Mouse (Mus musculus): ENCODE measurements around the gene Stx2.

The Stx2 gene

DNA sequence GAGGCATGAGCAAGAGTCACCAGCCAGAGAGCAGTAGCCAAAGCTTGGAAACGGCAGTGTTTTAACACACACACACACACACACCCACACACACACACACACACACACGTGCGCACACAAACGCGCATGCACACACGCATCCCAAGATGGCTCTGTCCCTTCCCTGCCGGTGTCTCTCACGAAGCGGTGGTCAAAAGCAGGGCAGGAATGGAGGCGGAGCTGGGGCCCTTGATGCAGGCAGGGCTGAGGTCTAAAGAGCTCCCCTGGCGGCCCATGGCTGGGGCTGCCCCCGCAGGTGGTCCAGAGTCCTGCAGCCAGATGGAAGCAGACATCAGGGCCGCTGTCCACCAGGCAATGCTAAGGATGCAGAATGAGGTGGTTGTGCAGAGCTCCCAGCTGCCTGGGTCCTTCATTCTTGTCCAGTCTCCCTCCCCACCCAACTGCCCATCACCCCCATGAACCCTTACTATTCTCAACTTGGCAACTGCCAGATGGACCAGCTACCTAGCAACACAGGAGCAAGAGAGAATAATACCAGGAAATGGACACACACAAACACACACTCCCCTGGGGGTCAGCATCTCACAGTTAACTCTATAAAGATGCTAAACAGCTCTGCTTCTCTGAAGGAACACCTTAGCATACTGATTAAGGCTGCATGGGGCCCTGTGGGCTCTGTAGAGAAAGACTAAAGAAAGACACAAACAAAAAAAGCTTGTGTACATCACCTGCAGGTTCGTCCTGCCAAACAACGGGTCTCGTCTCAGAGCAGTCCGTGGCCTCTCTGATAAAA is 54.9 kb downstream of the Stx2 start, which contains the start of gene Rimbp2:
Gene Rimbp2 (minus strand): TSS at position 209 of the 793 bp plus-strand sequence.
- DNase-seq (ENCODE audit: low read depth, low spot score) = no peak

DNA sequence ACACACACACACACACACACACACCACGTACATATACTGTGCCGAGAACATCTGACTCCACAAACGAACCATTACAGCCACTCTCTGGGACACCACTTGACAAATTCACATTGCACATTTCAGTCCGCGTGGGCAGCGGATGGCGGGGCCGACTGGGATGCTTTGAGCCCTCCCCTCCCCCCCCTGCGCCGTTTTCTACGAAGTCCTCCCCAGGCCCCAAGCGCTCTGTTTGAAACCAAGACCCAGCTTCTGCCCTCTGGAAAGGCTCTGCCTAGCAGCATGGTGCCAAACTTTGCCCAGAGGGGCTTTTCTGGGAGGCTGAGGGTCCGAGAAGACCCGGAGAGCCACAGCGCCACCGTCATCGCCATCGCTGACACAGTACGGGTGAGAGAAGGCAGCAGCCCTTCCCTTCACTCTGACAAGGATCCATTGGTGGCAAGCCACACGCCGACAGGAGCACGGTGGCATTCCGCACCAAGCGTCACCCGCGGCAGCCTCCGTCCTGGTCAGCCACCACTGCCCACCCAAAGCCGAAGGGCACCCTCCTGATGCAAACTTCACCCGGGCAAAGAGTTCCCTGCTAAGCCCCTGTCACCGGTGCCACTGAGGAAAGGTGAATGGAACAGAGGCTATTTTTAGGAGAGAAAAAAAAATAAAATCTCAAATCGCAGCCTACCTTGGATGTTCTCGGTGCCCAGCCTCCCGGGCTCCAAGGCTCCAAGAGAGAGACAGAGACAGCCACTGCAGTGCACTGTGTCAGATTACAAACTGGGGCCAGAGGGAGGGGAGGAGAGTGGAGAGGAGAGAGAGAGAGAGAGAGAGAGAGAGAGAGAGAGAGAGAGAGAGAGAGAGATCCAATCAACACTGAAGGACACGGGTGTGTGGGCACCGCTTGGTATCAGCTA is 55.8 kb downstream of the Stx2 start:
- no peak for DNase-seq (ENCODE audit: low read depth, low spot score)

DNA sequence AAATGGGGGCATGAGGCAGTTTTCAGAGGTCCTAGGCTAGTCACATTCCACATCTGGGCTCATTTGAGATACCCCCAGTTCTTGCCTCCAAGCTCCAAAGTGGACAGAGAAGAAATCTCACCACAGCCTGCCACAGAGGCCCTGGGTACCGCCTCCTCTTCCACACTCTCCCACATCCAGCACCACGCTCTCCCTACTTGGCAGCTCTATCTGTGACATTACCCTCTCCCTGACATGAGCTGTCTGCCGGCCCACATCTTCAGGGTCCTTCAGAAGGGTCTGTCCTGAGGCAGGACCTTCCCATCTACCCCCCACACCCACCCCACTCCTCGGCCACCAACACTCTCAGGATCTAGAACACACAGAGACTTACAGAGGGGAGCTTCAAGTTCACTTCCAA is 56.9 kb downstream of the Stx2 start:
- no peak for DNase-seq (ENCODE audit: low read depth, low spot score)

DNA sequence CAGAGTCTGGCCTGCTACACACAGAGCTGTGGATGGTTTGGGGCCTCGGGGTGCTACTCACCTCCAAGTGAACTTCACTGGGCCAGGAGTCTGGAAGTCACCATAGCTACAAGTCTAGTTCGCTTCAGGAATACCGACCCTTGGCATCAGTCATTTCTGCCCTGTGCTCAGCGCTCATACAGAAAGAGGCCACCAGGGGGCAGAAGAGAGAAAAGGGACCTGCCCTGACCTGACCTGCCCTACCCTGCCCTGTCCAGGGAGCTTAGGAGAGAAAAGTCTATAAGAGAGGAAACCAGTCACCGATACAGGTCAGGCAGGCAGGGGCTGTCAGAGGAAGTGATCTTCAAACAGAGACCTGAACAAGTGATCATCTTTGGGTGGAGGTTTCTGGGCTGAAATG is 61.3 kb downstream of the Stx2 start:
- DNase-seq (ENCODE audit: low read depth, low spot score) = peak; percentile 10

DNA sequence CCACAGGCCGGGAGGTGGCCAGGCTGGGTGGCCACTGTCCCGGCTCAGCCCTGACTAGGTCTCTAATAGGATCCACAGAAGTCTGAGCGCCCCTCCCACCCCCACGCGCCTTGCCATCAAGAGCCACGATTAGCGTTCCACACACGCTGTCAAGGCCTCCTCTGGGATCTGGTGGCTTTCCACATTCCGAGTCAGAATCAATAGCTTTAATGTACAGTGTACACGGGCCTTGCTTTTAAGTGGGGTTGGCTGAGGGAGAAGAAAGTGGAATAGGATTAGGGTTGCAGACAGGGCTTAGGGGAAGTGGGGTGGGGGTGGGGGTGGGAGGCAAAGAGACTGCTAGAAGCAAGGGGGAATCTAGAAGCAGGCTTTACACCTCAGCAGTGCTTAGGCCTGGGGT is 67.9 kb downstream of the Stx2 start:
- DNase-seq (ENCODE audit: low read depth, low spot score) = no peak

DNA sequence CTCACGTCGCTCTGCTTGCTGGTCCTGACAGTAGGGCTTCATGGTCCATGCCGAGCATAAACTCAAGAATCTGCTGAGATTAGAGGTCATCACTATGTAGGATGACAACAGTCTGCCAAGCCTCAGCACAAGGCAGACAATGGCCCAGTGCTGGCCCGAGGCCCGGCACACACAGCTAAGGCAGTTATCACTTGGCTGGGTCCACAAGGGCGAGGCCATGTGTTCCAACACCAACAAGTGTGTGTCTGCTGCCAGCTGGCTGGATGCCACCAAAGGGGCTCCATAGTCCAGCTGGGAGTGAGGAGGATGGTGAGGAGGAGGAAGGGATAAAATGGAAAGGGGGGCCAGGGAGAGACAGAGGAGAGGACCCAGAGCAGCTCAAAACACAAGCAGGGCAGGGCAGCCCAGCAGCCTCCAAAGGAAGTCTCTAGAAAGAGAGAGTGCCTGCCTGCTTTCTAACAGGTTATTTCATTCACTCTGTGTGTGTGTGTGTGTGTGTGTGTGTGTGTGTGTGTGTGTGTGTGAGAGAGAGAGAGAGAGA is 72.9 kb downstream of the Stx2 start:
- DNase-seq (ENCODE audit: low read depth, low spot score) = no peak
